Mouse (Mus musculus) stomach, embryonic 14.5 days (tissue): Measurements from ENCODE around the gene Alg12. TPM values are rescaled to one million over a fixed set of nuclear protein-coding genes. Genes with fewer than 3 reads are reported as not detected.

Source experiments
- ATAC-seq: fragments of 200-750 bp; cut with Nextera tagmentation; 2 replicates; pipeline ENCODE4 v1.8.0; 2017; ENCODE audit warnings: low read depth, moderate TSS enrichment; ENCODE audit not compliant: insufficient number of reproducible peaks, insufficient read depth, low FRiP score
- H3K27ac ChIP-seq: fragments of 300-500 bp; sonication (generic); 2 replicates; pipeline ENCODE4 v1.5.1; 2014; ENCODE audit warnings: mild to moderate bottlenecking, low read length, moderate library complexity, mixed read lengths
- H3K27me3 ChIP-seq: fragments of 300-500 bp; sonication (generic); 2 replicates; pipeline ENCODE4 v1.6.1; 2014; ENCODE audit warnings: low read length, control low read depth, mixed read lengths; ENCODE audit not compliant: control insufficient read depth, insufficient read depth
- H3K36me3 ChIP-seq: fragments of 300-500 bp; sonication (generic); 2 replicates; pipeline ENCODE4 v1.6.1; 2014; ENCODE audit warnings: mild to moderate bottlenecking, control low read depth, low read length, moderate library complexity, mixed read lengths; ENCODE audit not compliant: control insufficient read depth, insufficient read depth
- H3K4me1 ChIP-seq: fragments of 300-500 bp; sonication (generic); 2 replicates; pipeline ENCODE4 v1.6.1; 2014; ENCODE audit warnings: low read length, control low read depth, mixed read lengths; ENCODE audit not compliant: control insufficient read depth, insufficient read depth
- H3K4me2 ChIP-seq: fragments of 300-500 bp; sonication (generic); replicated peaks from 2 replicates; pipeline ENCODE4 v1.6.1; 2014; ENCODE audit warnings: low read depth, low read length, control low read depth
- H3K4me3 ChIP-seq: fragments of 300-500 bp; sonication (generic); 2 replicates; pipeline ENCODE4 v1.5.1; 2014; ENCODE audit warnings: low read depth, low read length, control low read depth
- H3K9ac ChIP-seq: fragments of 300-500 bp; sonication (generic); replicated peaks from 2 replicates; pipeline ENCODE4 v1.6.1; 2014; ENCODE audit warnings: low read depth, mild to moderate bottlenecking, control low read depth, low read length, moderate library complexity, mixed read lengths
- H3K9me3 ChIP-seq: fragments of 300-500 bp; sonication (generic); 2 replicates; pipeline ENCODE4 v1.6.1; 2016; ENCODE audit warnings: low read depth, low read length, control low read depth; ENCODE audit not compliant: control insufficient read depth
- WGBS: fragments of 180-500 bp; shearing (Covaris S2); extraction: QIAGEN DNeasy Blood & Tissue Kit; methylation state at CpG from one replicate; pipeline ENCODE4 v1.1.7; 2014; 5-methylcytosine and 5-hydroxymethylcytosine counted together
- polyA plus RNA-seq: library from polyadenylated mRNA; unstranded; fragments of >200 nt; fragmentation: Nextera tagmentation; extraction: Ambion mirVana; gene quantifications from 2 replicates; pipeline ENCODE4 v1.2.1, GENCODE M21; 2014

Alg12 gene
- polyA plus RNA-seq, 1 experiment from 2014 or later = 12.7 TPM

GRCm38 (mm10) chr15:88755761-88756160, 63.4 kb downstream of the Alg12 start:
- H3K9me3 ChIP-seq = no peaks in the 10 kb centered on the region
- H3K9ac ChIP-seq = no peak overlapping the region
- no peaks in the 10 kb centered on the region for H3K27me3 ChIP-seq
- WGBS = 94% methylated on average over 18 of the region's 18 CpGs
- peaks cover 6% of the 10 kb centered on the region; the same call in 1 of the 2 replicates for H3K4me1 ChIP-seq
- no peak overlapping the region for H3K4me3 ChIP-seq
- no peak overlapping the region for H3K4me2 ChIP-seq
- peaks cover 14% of the 10 kb centered on the region for H3K36me3 ChIP-seq
- ATAC-seq = no peak
- H3K27ac ChIP-seq = no peak overlapping the region

Other genes with a start within 250 kb of the Alg12 start
- gene Zdhhc25, start 219.0 kb downstream of the Alg12 start, polyA plus RNA-seq = not detected in 2 replicates
- 29.7 and 30.2 TPM in 2 replicates for gene Brd1, start 85.1 kb downstream of the Alg12 start, polyA plus RNA-seq
- 18.5 and 18.8 TPM in 2 replicates for gene Zbed4, start 67.7 kb downstream of the Alg12 start, polyA plus RNA-seq
- gene Creld2, start 328 bp upstream of the Alg12 start, polyA plus RNA-seq = 59.6 and 72.9 TPM in 2 replicates
- gene Pim3, start 42.9 kb upstream of the Alg12 start, polyA plus RNA-seq = 35.9 and 38.4 TPM in 2 replicates
- not detected in 2 replicates for gene Ttll8, start 135.1 kb upstream of the Alg12 start, polyA plus RNA-seq
- gene Mlc1, start 159.7 kb upstream of the Alg12 start, polyA plus RNA-seq = not detected in 2 replicates
- not detected in 2 replicates for gene Mov10l1, start 163.6 kb upstream of the Alg12 start, polyA plus RNA-seq
- 0.20 TPM in 2 replicates for gene Panx2, start 240.4 kb upstream of the Alg12 start, polyA plus RNA-seq